Comparison of ENCODE assay signal across 8 mouse cellular contexts in the genomic region with DNA sequence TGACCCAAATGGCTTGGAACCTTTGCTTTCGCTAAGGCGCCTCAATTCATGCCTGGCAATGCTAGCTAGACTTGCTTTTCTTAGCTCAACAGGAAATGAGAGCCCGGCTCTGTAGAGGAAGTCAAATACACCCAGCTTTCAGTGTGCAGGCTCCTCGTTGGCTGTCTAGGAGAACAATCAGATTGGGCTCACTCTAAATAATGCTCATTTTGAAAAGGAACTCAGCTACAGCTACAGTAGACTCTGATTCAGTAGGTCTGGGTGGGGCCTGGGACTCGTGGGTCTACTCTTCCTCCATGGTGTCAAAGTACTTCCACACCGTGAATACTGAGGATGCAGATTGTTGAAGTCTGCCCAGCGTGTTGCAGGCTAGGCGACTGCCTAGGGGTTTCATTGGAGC. TPM values are rescaled to one million over a fixed set of nuclear protein-coding genes. Genes with fewer than 3 reads are reported as not detected.
DNase-seq lines count a peak whose midpoint lies in the region; ATAC-seq and TF ChIP-seq lines count a peak whose summit lies in the region.
"Had no signal": no experiment of that assay in that cellular context is flagged by ENCODE, and none has a peak within 500 bp of the region (broad histone marks: within the 10 kb centered on the region; RNA-seq: fewer than 3 reads in every experiment).

No protein-coding gene starts in this region.

- ATAC-seq in heart, postnatal 0 days (ENCODE audit: insufficient read depth, low read depth): peak; percentile 62
- ATAC-seq in liver, embryonic 13.5 days (ENCODE audit: low read depth): peak; percentile 40; the same call in 1 of the 2 replicates
- ATAC-seq in stomach, embryonic 14.5 days (ENCODE audit: insufficient number of reproducible peaks, insufficient read depth, low FRiP score, low read depth): 0 out of 2 replicates have a peak, but pooled peaks have one; percentile 25

- peak; percentile 83 for DNase-seq in CD4-positive helper T cell, adult 2 months (ENCODE audit: low read depth, low spot score)
- peak; percentile 4 for DNase-seq in MEL (ENCODE audit: low read depth, low spot score)
- DNase-seq in heart, postnatal 0 days (ENCODE audit: low spot score): peak; percentile 76
- DNase-seq in liver, embryonic 13.5 days: no peak
- no peak for DNase-seq in cerebellum, adult 11-12 months
- DNase-seq in retina, embryonic 14.5 days (ENCODE audit: low spot score): no peak

- 32% methylated on average over 8 of the region's 8 CpGs for WGBS in heart, postnatal 0 days
- 11% methylated on average over 8 of the region's 8 CpGs for WGBS in liver, embryonic 13.5 days (ENCODE audit: insufficient replicate concordance)
- WGBS in stomach, embryonic 14.5 days: 42% methylated on average over 8 of the region's 8 CpGs

- peaks cover 0 to 2% of the 10 kb centered on the region in 2 experiments; a peak in 1 of 4 replicates for H3K27me3 ChIP-seq in MEL (ENCODE audit: control insufficient read depth in 1 of 2, insufficient read depth in 2 of 2, low read length in 2 of 2)
- no peaks in the 10 kb centered on the region for H3K27me3 ChIP-seq in heart, postnatal 0 days (ENCODE audit: control insufficient read depth, insufficient read depth, low read length)
- H3K27me3 ChIP-seq in liver, embryonic 13.5 days: no peaks in the 10 kb centered on the region
- H3K27me3 ChIP-seq in stomach, embryonic 14.5 days (ENCODE audit: control insufficient read depth, insufficient read depth, low read length): no peaks in the 10 kb centered on the region

- no peaks in the 10 kb centered on the region for H3K4me1 ChIP-seq in MEL (ENCODE audit: control insufficient read depth in 1 of 2, insufficient read depth in 2 of 2, low read length in 2 of 2)
- H3K4me1 ChIP-seq in heart, postnatal 0 days (ENCODE audit: control insufficient read depth, insufficient read depth): peaks cover 76% of the 10 kb centered on the region
- peaks cover 71% of the 10 kb centered on the region for H3K4me1 ChIP-seq in liver, embryonic 13.5 days (replicated peaks)
- peaks cover 32% of the 10 kb centered on the region for H3K4me1 ChIP-seq in stomach, embryonic 14.5 days (ENCODE audit: control insufficient read depth, insufficient read depth, low read length)

- no peak overlapping the region for H3K9ac ChIP-seq in MEL (ENCODE audit: control insufficient read depth, low read depth, low read length, poor library complexity, severe bottlenecking)
- H3K9ac ChIP-seq in heart, postnatal 0 days (replicated peaks; ENCODE audit: low read depth, low read length): no peak overlapping the region
- H3K9ac ChIP-seq in liver, embryonic 13.5 days: no peak overlapping the region
- no peak overlapping the region for H3K9ac ChIP-seq in stomach, embryonic 14.5 days (replicated peaks; ENCODE audit: low read depth, low read length)

- no peaks in the 10 kb centered on the region for H3K9me3 ChIP-seq in MEL (replicated peaks; ENCODE audit: insufficient read depth, low read length)
- H3K9me3 ChIP-seq in heart, postnatal 0 days (replicated peaks; ENCODE audit: control insufficient read depth, low read length): no peaks in the 10 kb centered on the region
- H3K9me3 ChIP-seq in liver, embryonic 13.5 days (replicated peaks): no peaks in the 10 kb centered on the region
- H3K9me3 ChIP-seq in stomach, embryonic 14.5 days (ENCODE audit: control insufficient read depth, low read depth, low read length): no peaks in the 10 kb centered on the region

- no peak overlapping the region for H3K4me3 ChIP-seq in MEL (ENCODE audit: control insufficient read depth in 1 of 2, insufficient read depth in 1 of 2, low read depth in 2 of 2, low read length in 2 of 2)
- no peak overlapping the region for H3K4me3 ChIP-seq in heart, postnatal 0 days (ENCODE audit: low read depth, low read length)
- H3K4me3 ChIP-seq in liver, embryonic 13.5 days (replicated peaks): no peak overlapping the region
- no peak overlapping the region for H3K4me3 ChIP-seq in stomach, embryonic 14.5 days (ENCODE audit: low read depth, low read length)
- H3K4me3 ChIP-seq: erythroblast, embryonic 14.5 days had no signal

- TF ChIP-seq POLR2A in MEL (IDR thresholded peaks at IDR 0.05; ENCODE audit: control insufficient read depth in 1 of 2, insufficient read depth in 1 of 2, low read depth in 1 of 2, low read length in 2 of 2, poor library complexity in 1 of 2): no peak

- H3K4me2 ChIP-seq in heart, postnatal 0 days (ENCODE audit: low read depth, low read length): peak overlapping the region; percentile 26
- H3K4me2 ChIP-seq in liver, embryonic 13.5 days: peak overlapping the region; percentile 36
- H3K4me2 ChIP-seq in stomach, embryonic 14.5 days (replicated peaks; ENCODE audit: low read depth, low read length): no peak overlapping the region

- TF ChIP-seq EP300 in MEL (IDR thresholded peaks at IDR 0.05; ENCODE audit: low read depth in 1 of 2, low read length in 2 of 2): no peak
- no peak for TF ChIP-seq EP300 in heart, postnatal 0 days (IDR thresholded peaks at IDR 0.05; ENCODE audit: low read depth)

- no peaks in the 10 kb centered on the region for H3K79me2 ChIP-seq in MEL (ENCODE audit: control insufficient read depth, insufficient read depth, low read length, poor library complexity)

- H3K27ac ChIP-seq in MEL (ENCODE audit: control insufficient read depth, low read depth, low read length): no peak overlapping the region
- H3K27ac ChIP-seq in heart, postnatal 0 days (ENCODE audit: low read depth): peak overlapping the region; percentile 54
- H3K27ac ChIP-seq in liver, embryonic 13.5 days: peak overlapping the region; percentile 58; the same call in 1 of the 2 replicates
- peak overlapping the region; percentile 41; the same call in 1 of the 2 replicates for H3K27ac ChIP-seq in stomach, embryonic 14.5 days (ENCODE audit: low read length)

- no peak for TF ChIP-seq CTCF in MEL (IDR thresholded peaks at IDR 0.05 in 2 of 3, conservative IDR thresholded peaks at IDR 0.05 in 1 of 3; ENCODE audit: control insufficient read depth in 1 of 3, insufficient read depth in 1 of 3, low read depth in 2 of 3, low read length in 3 of 3, poor library complexity in 1 of 3, severe bottlenecking in 1 of 3)
- no peak for TF ChIP-seq CTCF in heart, postnatal 0 days (IDR thresholded peaks at IDR 0.05; ENCODE audit: low read depth)

- TF ChIP-seq RAD21 in MEL (IDR thresholded peaks at IDR 0.05; ENCODE audit: low read depth, low read length): no peak

- H3K36me3 ChIP-seq in MEL (ENCODE audit: control insufficient read depth in 1 of 2, insufficient read depth in 2 of 2, low read length in 2 of 2): no peaks in the 10 kb centered on the region
- peaks cover 9% of the 10 kb centered on the region; the same call in 1 of the 2 replicates for H3K36me3 ChIP-seq in heart, postnatal 0 days (replicated peaks; ENCODE audit: control insufficient read depth, insufficient read depth, low read length)
- H3K36me3 ChIP-seq in liver, embryonic 13.5 days: no peaks in the 10 kb centered on the region
- H3K36me3 ChIP-seq in stomach, embryonic 14.5 days (ENCODE audit: control insufficient read depth, insufficient read depth, low read length): no peaks in the 10 kb centered on the region; the same call in 1 of the 2 replicates

TF ChIP-seq in MEL, 35 proteins besides CTCF, POLR2A, EP300 and RAD21:
- TF ChIP-seq ZNF384 (IDR thresholded peaks at IDR 0.05; ENCODE audit: low read depth, low read length) (no peak), TBP (IDR thresholded peaks at IDR 0.05; ENCODE audit: low read depth, low read length) (no peak), SIN3A (IDR thresholded peaks at IDR 0.05; ENCODE audit: low read length) (no peak), BHLHE40 (IDR thresholded peaks at IDR 0.05; ENCODE audit: borderline replicate concordance, low read depth, low read length) (no peak), SMC3 (IDR thresholded peaks at IDR 0.05; ENCODE audit: low read depth, low read length) (no peak), ZMIZ1 (IDR thresholded peaks at IDR 0.05; ENCODE audit: low read depth, low read length) (no peak), POLR2AphosphoS5 (IDR thresholded peaks at IDR 0.05; ENCODE audit: borderline replicate concordance, low read depth, low read length) (no peak), ETS1 (IDR thresholded peaks at IDR 0.05; ENCODE audit: low read depth, low read length) (no peak), MAZ (IDR thresholded peaks at IDR 0.05; ENCODE audit: low read depth, low read length) (no peak)

RNA-seq across cellular contexts. Expression of a gene that starts 22.0 kb away (rescaled TPM):
- 0.04 TPM in 1 of 2 replicates, not detected in the other for total RNA-seq in MEL (2012; rRNA removed)
- polyA plus RNA-seq in MEL (2012; ENCODE audit: insufficient read depth in 1 of 2, insufficient read length in 2 of 2, low read depth in 1 of 2, low replicate concordance in 2 of 2, missing spikeins in 1 of 2): under 1 TPM in 1 of 2 experiments, not detected in 1; 0.21 TPM
- 106 and 129 TPM in 2 replicates for total RNA-seq in heart, postnatal 0 days (2014; rRNA removed; ENCODE audit: low replicate concordance)
- polyA plus RNA-seq in heart, postnatal 0 days (2015; fragmentation: Nextera tagmentation; extraction: Ambion mirVana): 17.0 and 17.4 TPM in 2 replicates
- polyA plus RNA-seq in liver, embryonic 13.5 days (2015; fragmentation: Nextera tagmentation; extraction: Ambion mirVana): 3.5 and 3.8 TPM in 2 replicates
- 36.7 and 42.6 TPM in 2 replicates for polyA plus RNA-seq in stomach, embryonic 14.5 days (2014; fragmentation: Nextera tagmentation; extraction: Ambion mirVana)

Comparison
In these comparisons a context has a peak if more than half of its experiments do, and no peak if none do; other contexts are left out.
1. DNase-seq: peak in CD4-positive helper T cell, adult 2 months (single experiment), MEL (single experiment) and heart, postnatal 0 days (single experiment); none in liver, embryonic 13.5 days (single experiment), cerebellum, adult 11-12 months (single experiment) and retina, embryonic 14.5 days (single experiment).
2. Peak in every context shown above with its lines, with median percentiles within 50 percentile points of each other: ATAC-seq.